Mouse (Mus musculus): ENCODE results near the gene Osbpl6.

Osbpl6 gene

GRCm38 (mm10) chr2:76418142-76418518 lies 11.8 kb downstream of the Osbpl6 start:
- DNase-seq (ENCODE audit: extremely low read depth, low read depth, low spot score) = no peak

GRCm38 (mm10) chr2:76421411-76421924 lies 15.2 kb downstream of the Osbpl6 start:
- DNase-seq (ENCODE audit: extremely low read depth, low read depth, low spot score) = no peak

DNA sequence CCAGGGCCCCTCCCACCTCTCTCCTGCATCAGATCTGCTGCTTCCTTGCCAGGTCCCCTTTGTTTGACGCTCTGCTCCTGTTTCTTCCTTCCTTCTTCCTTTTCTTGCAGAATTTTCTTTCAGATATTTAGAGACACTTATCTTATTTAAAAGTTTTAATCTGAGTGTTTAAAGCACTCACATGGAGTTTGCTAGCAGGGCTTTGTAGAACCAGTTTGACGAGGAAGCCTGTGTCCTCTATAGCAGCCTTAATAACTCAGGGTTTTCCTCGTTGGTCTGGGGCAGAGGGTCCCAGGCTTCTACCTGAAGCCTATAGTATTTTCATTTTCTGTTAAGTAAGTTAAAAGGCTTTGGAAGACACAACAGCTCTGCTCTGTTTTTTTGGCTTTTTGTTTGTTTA lies 20.5 kb downstream of the Osbpl6 start:
- DNase-seq (ENCODE audit: extremely low read depth, low read depth, low spot score) = no peak

GRCm38 (mm10) chr2:76429318-76429717 lies 23.0 kb downstream of the Osbpl6 start:
- DNase-seq (ENCODE audit: extremely low read depth, low read depth, low spot score) = no peak

DNA sequence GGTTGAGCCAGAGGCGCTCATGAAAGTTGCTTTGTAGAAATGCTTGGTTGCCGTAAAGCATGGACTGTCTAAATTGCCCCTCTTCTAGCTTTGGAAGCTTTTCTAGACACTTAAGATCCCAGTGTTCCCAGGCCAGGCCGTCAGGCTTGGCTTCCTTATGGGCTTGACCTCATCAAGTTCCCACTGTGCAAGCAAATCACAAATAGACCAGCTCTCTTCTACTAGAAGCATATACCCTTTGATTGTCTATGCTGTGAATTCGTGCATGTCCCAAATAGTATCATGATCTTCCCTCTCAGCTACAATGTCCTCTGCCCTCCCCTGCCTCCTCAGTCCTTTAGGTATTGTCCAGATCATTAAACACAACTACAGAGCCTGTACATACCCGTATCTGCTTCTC lies 23.5 kb downstream of the Osbpl6 start:
- DNase-seq (ENCODE audit: extremely low read depth, low read depth, low spot score) = no peak

GRCm38 (mm10) chr2:76430539-76430938 lies 24.2 kb downstream of the Osbpl6 start:
- no peak for DNase-seq (ENCODE audit: extremely low read depth, low read depth, low spot score)

- DNase-seq (ENCODE audit: extremely low read depth, low read depth, low spot score) = no peak
Measured at GRCm38 (mm10) chr2:76434224-76434623, 27.9 kb downstream of the Osbpl6 start.

GRCm38 (mm10) chr2:76435667-76436239 lies 29.4 kb downstream of the Osbpl6 start:
- DNase-seq (ENCODE audit: extremely low read depth, low read depth, low spot score) = no peak

- DNase-seq (ENCODE audit: extremely low read depth, low read depth, low spot score) = no peak
Measured at GRCm38 (mm10) chr2:76437372-76437771, 31.1 kb downstream of the Osbpl6 start.

DNA sequence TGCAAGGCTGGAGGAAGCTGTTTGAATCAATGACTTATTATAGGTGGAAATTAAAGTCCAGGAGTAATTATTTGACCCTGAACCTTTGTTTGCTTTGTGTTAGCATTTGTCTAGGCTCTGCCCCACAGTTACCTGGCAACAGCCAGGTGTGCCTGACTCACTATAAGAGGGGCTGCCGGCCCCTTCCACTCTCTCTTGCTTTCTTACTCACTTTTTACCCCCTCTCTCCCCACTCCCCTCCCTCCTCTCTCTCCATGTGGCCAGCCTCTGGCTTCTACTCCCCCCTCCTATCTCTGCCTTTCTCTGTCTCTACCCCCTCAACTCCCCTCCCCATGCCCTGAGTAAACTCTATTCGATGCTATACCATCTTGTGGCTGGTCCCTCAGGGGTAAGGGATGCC lies 33.2 kb downstream of the Osbpl6 start:
- DNase-seq (ENCODE audit: extremely low read depth, low read depth, low spot score) = no peak

DNA sequence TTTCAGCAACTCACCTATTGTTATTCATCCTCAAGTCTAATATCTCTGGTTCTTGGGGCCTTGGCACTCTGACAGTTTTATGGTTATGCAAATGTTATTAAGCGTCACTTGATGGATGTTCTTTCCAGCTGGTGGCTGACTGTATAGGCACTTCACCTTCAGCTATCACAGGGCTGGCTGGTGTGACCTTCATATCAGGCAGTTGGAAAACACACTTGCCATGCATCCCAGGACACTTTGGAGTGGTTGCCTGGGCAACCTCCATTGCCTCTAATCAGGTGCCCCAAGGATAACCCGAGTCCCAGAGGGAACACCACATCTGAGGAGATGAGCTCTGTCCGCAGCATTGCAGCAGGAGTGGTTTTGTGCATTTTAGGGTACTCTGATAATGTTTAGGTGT lies 35.8 kb downstream of the Osbpl6 start:
- no peak for DNase-seq (ENCODE audit: extremely low read depth, low read depth, low spot score)

- no peak for DNase-seq (ENCODE audit: extremely low read depth, low read depth, low spot score)
Measured at GRCm38 (mm10) chr2:76449836-76450355, 43.6 kb downstream of the Osbpl6 start.

GRCm38 (mm10) chr2:76466723-76467122 lies 60.4 kb downstream of the Osbpl6 start:
- DNase-seq (ENCODE audit: extremely low read depth, low read depth, low spot score) = no peak

GRCm38 (mm10) chr2:76468204-76468603 lies 61.9 kb downstream of the Osbpl6 start:
- no peak for DNase-seq (ENCODE audit: extremely low read depth, low read depth, low spot score)

- no peak for DNase-seq (ENCODE audit: extremely low read depth, low read depth, low spot score)
Measured at GRCm38 (mm10) chr2:76469091-76469750, 62.9 kb downstream of the Osbpl6 start.

DNA sequence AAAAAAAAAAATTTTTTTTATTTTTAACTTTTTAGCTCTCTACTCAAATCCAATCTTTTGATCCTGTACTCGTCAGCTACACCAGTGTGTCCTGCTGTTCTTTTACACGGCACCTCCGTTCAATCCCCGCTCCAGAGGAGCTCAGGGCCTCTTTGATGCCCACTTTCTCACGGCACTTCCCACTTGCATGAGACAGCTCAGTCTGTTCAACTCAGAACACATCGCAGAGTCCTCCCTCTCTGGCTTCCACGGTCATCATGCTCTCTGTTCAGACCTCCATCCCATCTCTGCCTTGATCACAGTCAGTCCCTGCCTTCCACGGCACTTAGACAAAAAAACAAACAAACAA lies 63.4 kb downstream of the Osbpl6 start:
- DNase-seq (ENCODE audit: extremely low read depth, low read depth, low spot score) = no peak

- DNase-seq (ENCODE audit: extremely low read depth, low read depth, low spot score) = no peak
Measured at GRCm38 (mm10) chr2:76470391-76470790, 64.1 kb downstream of the Osbpl6 start.

GRCm38 (mm10) chr2:76475788-76476187 lies 69.5 kb downstream of the Osbpl6 start:
- DNase-seq (ENCODE audit: extremely low read depth, low read depth, low spot score) = no peak

DNA sequence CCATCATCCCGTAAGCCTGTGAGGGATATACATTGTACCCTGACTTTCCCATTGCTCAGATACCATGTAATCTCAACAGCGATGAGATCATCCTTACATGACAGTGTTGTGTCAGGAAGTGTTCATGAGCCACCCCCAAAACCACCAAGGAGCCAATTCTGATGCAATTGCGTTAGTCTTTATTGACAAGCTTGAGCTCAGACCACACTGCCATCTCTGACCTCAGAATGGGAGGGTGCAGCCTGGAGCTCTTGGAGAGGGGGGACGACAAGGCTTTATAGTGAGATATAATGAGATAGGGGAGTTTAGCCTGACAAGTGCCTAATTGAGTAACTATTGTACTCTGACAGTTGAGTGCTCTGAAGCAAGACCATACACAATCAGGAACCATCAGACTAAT lies 82.5 kb downstream of the Osbpl6 start:
- DNase-seq (ENCODE audit: extremely low read depth, low read depth, low spot score) = no peak

GRCm38 (mm10) chr2:76490198-76490597 lies 83.9 kb downstream of the Osbpl6 start:
- DNase-seq (ENCODE audit: extremely low read depth, low read depth, low spot score) = no peak

- DNase-seq (ENCODE audit: extremely low read depth, low read depth, low spot score) = no peak
Measured at GRCm38 (mm10) chr2:76491371-76491770, 85.1 kb downstream of the Osbpl6 start.

DNA sequence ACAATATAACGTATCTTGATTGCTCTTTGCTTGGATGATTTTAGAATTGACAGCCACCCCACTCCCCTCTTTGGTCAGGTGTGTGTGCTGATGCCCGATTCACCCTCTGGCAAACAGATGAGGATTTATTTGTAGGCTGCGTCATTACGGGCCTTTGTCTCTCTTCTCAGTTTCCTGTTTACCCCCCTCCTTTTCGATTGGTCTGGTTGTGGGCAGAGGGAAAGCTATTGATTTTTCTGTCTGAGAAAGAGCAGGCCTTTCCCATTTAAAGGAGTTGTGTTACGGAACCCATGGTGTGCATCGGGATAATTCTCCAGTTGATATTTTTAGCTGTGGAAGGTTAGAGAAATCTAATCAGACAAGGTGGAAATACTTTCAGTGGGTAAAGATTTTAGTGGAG lies 85.9 kb downstream of the Osbpl6 start:
- no peak for DNase-seq (ENCODE audit: extremely low read depth, low read depth, low spot score)
